Comparison of ENCODE assay signal across 8 mouse cellular contexts in genomic region chr1:186833441-186833895, GRCm38 (mm10).
DNase-seq lines count a peak whose midpoint lies in the region; ATAC-seq and TF ChIP-seq lines count a peak whose summit lies in the region.

No protein-coding gene starts in this region.

- no peaks in the 10 kb centered on the region for H3K9me3 ChIP-seq in ES-E14 (ENCODE audit: control insufficient read depth, insufficient read depth, low read depth, low read length)
- no peaks in the 10 kb centered on the region for H3K9me3 ChIP-seq in forebrain, embryonic 12.5 days
- H3K9me3 ChIP-seq in limb, embryonic 10.5 days (replicated peaks) = no peaks in the 10 kb centered on the region
- no peaks in the 10 kb centered on the region for H3K9me3 ChIP-seq in stomach, embryonic 14.5 days (ENCODE audit: control insufficient read depth, low read depth, low read length)

- peak overlapping the region; percentile 38 for H3K4me3 ChIP-seq in gastrocnemius, adult 2 months
- H3K4me3 ChIP-seq in ES-E14 (ENCODE audit: insufficient read depth in 1 of 2, low read depth in 1 of 2, low read length in 2 of 2, poor library complexity in 1 of 2, severe bottlenecking in 1 of 2) = peak overlapping the region; percentile 51 to 56
- peak overlapping the region; percentile 38 for H3K4me3 ChIP-seq in forebrain, embryonic 12.5 days (replicated peaks)
- peak overlapping the region; percentile 55 for H3K4me3 ChIP-seq in limb, embryonic 10.5 days
- peak overlapping the region; percentile 20 for H3K4me3 ChIP-seq in stomach, embryonic 14.5 days (ENCODE audit: low read depth, low read length)

- H3K9ac ChIP-seq in ES-E14 (ENCODE audit: insufficient read depth, low read depth, low read length, poor library complexity, severe bottlenecking) = no peak overlapping the region
- peak overlapping the region; percentile 54 for H3K9ac ChIP-seq in forebrain, embryonic 12.5 days
- no peak overlapping the region; the same call in 1 of the 2 replicates for H3K9ac ChIP-seq in stomach, embryonic 14.5 days (replicated peaks; ENCODE audit: low read depth, low read length)

- in situ Hi-C loops in ES-E14 (cut with MboI; ENCODE audit: low sequenced_read_pairs in 2 of 2, unreplicated experiment in 2 of 2) = loop anchor here (10.0 to 25.0 kb wide), 2 partner anchors 129 to 131 kb away; partner anchors contain the start of gene D1Pas1 (in 2 of the 2)

- TF ChIP-seq CTCF in gastrocnemius, adult 2 months (IDR thresholded peaks at IDR 0.05) = no peak

- intact Hi-C loops in gastrocnemius, adult 2 months (cut with DNase I) = no loop called here

- no peak overlapping the region for H3K27ac ChIP-seq in gastrocnemius, adult 2 months
- H3K27ac ChIP-seq in ES-E14 (ENCODE audit: insufficient read depth, low read depth, low read length, poor library complexity, severe bottlenecking) = no peak overlapping the region
- H3K27ac ChIP-seq in forebrain, embryonic 12.5 days = peak overlapping the region; percentile 56
- H3K27ac ChIP-seq in limb, embryonic 10.5 days = peak overlapping the region; percentile 73
- H3K27ac ChIP-seq in stomach, embryonic 14.5 days (ENCODE audit: low read length) = no peak overlapping the region

- no peaks in the 10 kb centered on the region for H3K36me3 ChIP-seq in ES-E14 (ENCODE audit: control insufficient read depth, insufficient read depth, low read length, poor library complexity, severe bottlenecking)
- H3K36me3 ChIP-seq in forebrain, embryonic 12.5 days (replicated peaks) = no peaks in the 10 kb centered on the region
- no peaks in the 10 kb centered on the region for H3K36me3 ChIP-seq in limb, embryonic 10.5 days
- no peaks in the 10 kb centered on the region for H3K36me3 ChIP-seq in stomach, embryonic 14.5 days (ENCODE audit: control insufficient read depth, insufficient read depth, low read length)

- 0 out of 4 replicates have a peak, but pooled peaks cover 0 to 2% of the 10 kb centered on the region in 2 experiments for H3K4me1 ChIP-seq in ES-E14 (ENCODE audit: control insufficient read depth in 2 of 2, insufficient read depth in 2 of 2, low read length in 2 of 2, poor library complexity in 1 of 2)
- peaks cover 18% of the 10 kb centered on the region for H3K4me1 ChIP-seq in forebrain, embryonic 12.5 days
- peaks cover 18% of the 10 kb centered on the region for H3K4me1 ChIP-seq in limb, embryonic 10.5 days
- 0 out of 2 replicates have a peak, but pooled peaks cover 4% of the 10 kb centered on the region for H3K4me1 ChIP-seq in stomach, embryonic 14.5 days (ENCODE audit: control insufficient read depth, insufficient read depth, low read length)

- H3K27me3 ChIP-seq in forebrain, embryonic 12.5 days = peaks cover 5% of the 10 kb centered on the region; the same call in 1 of the 2 replicates
- H3K27me3 ChIP-seq in limb, embryonic 10.5 days (ENCODE audit: low read depth, poor library complexity, severe bottlenecking) = peaks cover 52% of the 10 kb centered on the region
- 0 out of 2 replicates have a peak, but pooled peaks cover 4% of the 10 kb centered on the region for H3K27me3 ChIP-seq in stomach, embryonic 14.5 days (ENCODE audit: control insufficient read depth, insufficient read depth, low read length)

- DNase-seq in gastrocnemius, adult 2 months = peak; percentile 15
- DNase-seq in gastrocnemius, postnatal 4 days (ENCODE audit: low spot score in 2 of 2) = no peak
- DNase-seq in ES-E14 (ENCODE audit: low read depth, low spot score) = peak; percentile 21
- peak; percentile 58 for DNase-seq in limb, embryonic 10.5 days (ENCODE audit: low spot score)
- DNase-seq in ovary, postnatal 10 days (ENCODE audit: low spot score) = no peak
- DNase-seq in kidney, postnatal 36 days = no peak

- WGBS in forebrain, embryonic 12.5 days = 0% methylated on average over 17 of the region's 17 CpGs
- WGBS in limb, embryonic 10.5 days = under 1% methylated on average over 17 of the region's 17 CpGs
- WGBS in stomach, embryonic 14.5 days = 3% methylated on average over 17 of the region's 17 CpGs

- H3K4me2 ChIP-seq in forebrain, embryonic 12.5 days = peak overlapping the region; percentile 83
- H3K4me2 ChIP-seq in stomach, embryonic 14.5 days (replicated peaks; ENCODE audit: low read depth, low read length) = peak overlapping the region; percentile 71

- ATAC-seq in forebrain, embryonic 12.5 days (ENCODE audit: low FRiP score) = peak; percentile 59
- no peak for ATAC-seq in stomach, embryonic 14.5 days (ENCODE audit: insufficient number of reproducible peaks, insufficient read depth, low FRiP score, low read depth)

TF ChIP-seq in ES-E14, 5 proteins besides CTCF, POLR2A, EP300 and RAD21:
- TF ChIP-seq CHD2 (IDR thresholded peaks at IDR 0.05; ENCODE audit: low read depth, low read length) = no peak
- no peak for TF ChIP-seq MAFK (IDR thresholded peaks at IDR 0.05; ENCODE audit: insufficient read depth, low read depth, low read length)
- TF ChIP-seq ZC3H11A (IDR thresholded peaks at IDR 0.05; ENCODE audit: borderline replicate concordance, low read depth, low read length) = no peak
- no peak for TF ChIP-seq ZNF384 (IDR thresholded peaks at IDR 0.05; ENCODE audit: low read depth, low read length)
- TF ChIP-seq HCFC1 (IDR thresholded peaks at IDR 0.05; ENCODE audit: borderline replicate concordance, insufficient read depth, low read length) = no peak

Comparison
In these comparisons a context has a peak if more than half of its experiments do, and no peak if none do; other contexts are left out.
1. DNase-seq: peak in gastrocnemius, adult 2 months (single experiment), ES-E14 (single experiment) and limb, embryonic 10.5 days (single experiment); none in gastrocnemius, postnatal 4 days (0 of 2), ovary, postnatal 10 days (single experiment) and kidney, postnatal 36 days (0 of 2).
2. H3K27ac ChIP-seq: peak in forebrain, embryonic 12.5 days (single experiment) and limb, embryonic 10.5 days (single experiment); none in gastrocnemius, adult 2 months (single experiment), ES-E14 (single experiment) and stomach, embryonic 14.5 days (single experiment).
3. Peak in every context shown above with its lines, with median percentiles within 50 percentile points of each other: H3K4me3 ChIP-seq.